Mouse (Mus musculus): Measurements from ENCODE around the gene Acbd6. TPM values are rescaled to one million over a fixed set of nuclear protein-coding genes. Genes with fewer than 3 reads are reported as not detected.

The Acbd6 gene
- polyA plus RNA-seq, 1 experiment from 2014 or later = 34.3 TPM

- no peak overlapping the region for H3K9ac ChIP-seq (replicated peaks)
- no peak overlapping the region for H3K27ac ChIP-seq (ENCODE audit: low read depth)
- no peaks in the 10 kb centered on the region for H3K9me3 ChIP-seq (ENCODE audit: low read length)
- H3K27me3 ChIP-seq (ENCODE audit: insufficient read depth, low read length) = no peaks in the 10 kb centered on the region
- DNase-seq (no peak), ATAC-seq (no peak)
- no peaks in the 10 kb centered on the region for H3K4me1 ChIP-seq (ENCODE audit: insufficient read depth)
- no peaks in the 10 kb centered on the region for H3K36me3 ChIP-seq (replicated peaks; ENCODE audit: insufficient read depth, low read length)
- TF ChIP-seq EP300 (IDR thresholded peaks at IDR 0.05; ENCODE audit: low read depth) (no peak), CTCF (IDR thresholded peaks at IDR 0.05; ENCODE audit: low read depth) (no peak)
- H3K4me2 ChIP-seq (ENCODE audit: low read depth, low read length) = 0 out of 2 replicates have a peak overlapping the region, but pooled peaks have one; percentile 1
- H3K4me3 ChIP-seq (ENCODE audit: low read depth, low read length) = no peak overlapping the region
- WGBS (ENCODE audit: insufficient replicate concordance) = 73% methylated on average over 21 of the region's 21 CpGs
These were observed 27.1 kb upstream of the Acbd6 start for GRCm38 (mm10) chr1:155530561-155531457.

- ATAC-seq = no peak
- TF ChIP-seq EP300 (IDR thresholded peaks at IDR 0.05; ENCODE audit: low read depth) = no peak
- TF ChIP-seq CTCF (IDR thresholded peaks at IDR 0.05; ENCODE audit: low read depth) = no peak
- H3K9me3 ChIP-seq (ENCODE audit: low read length) = no peaks in the 10 kb centered on the region
These were observed 25.5 kb upstream of the Acbd6 start for GRCm38 (mm10) chr1:155532396-155532795.

GRCm38 (mm10) chr1:155532833-155533688 lies 24.9 kb upstream of the Acbd6 start:
- H3K9ac ChIP-seq (replicated peaks) = no peak overlapping the region
- no peak overlapping the region for H3K4me2 ChIP-seq (ENCODE audit: low read depth, low read length)
- DNase-seq = no peak
- H3K4me3 ChIP-seq (ENCODE audit: low read depth, low read length) = no peak overlapping the region
- H3K4me1 ChIP-seq (ENCODE audit: insufficient read depth) = no peaks in the 10 kb centered on the region
- H3K27me3 ChIP-seq (ENCODE audit: insufficient read depth, low read length) = no peaks in the 10 kb centered on the region
- no peak overlapping the region for H3K27ac ChIP-seq (ENCODE audit: low read depth)
- H3K9me3 ChIP-seq (ENCODE audit: low read length) = no peaks in the 10 kb centered on the region
- no peak for TF ChIP-seq EP300 (IDR thresholded peaks at IDR 0.05; ENCODE audit: low read depth)
- TF ChIP-seq CTCF (IDR thresholded peaks at IDR 0.05; ENCODE audit: low read depth) = no peak
- no peaks in the 10 kb centered on the region for H3K36me3 ChIP-seq (replicated peaks; ENCODE audit: insufficient read depth, low read length)
- WGBS (ENCODE audit: insufficient replicate concordance) = 60% methylated on average over 9 of the region's 9 CpGs
- ATAC-seq = no peak

More at GRCm38 (mm10) chr1:155532396-155532795, 25.5 kb upstream of the Acbd6 start:
- Histone ChIP-seq H3K9ac (replicated peaks) (no peak overlapping the region), H3K4me2 (ENCODE audit: low read depth, low read length) (no peak overlapping the region), H3K27ac (ENCODE audit: low read depth) (no peak overlapping the region), H3K4me3 (ENCODE audit: low read depth, low read length) (no peak overlapping the region), H3K27me3 (ENCODE audit: insufficient read depth, low read length) (no peaks in the 10 kb centered on the region), H3K4me1 (ENCODE audit: insufficient read depth) (no peaks in the 10 kb centered on the region), H3K36me3 (replicated peaks; ENCODE audit: insufficient read depth, low read length) (no peaks in the 10 kb centered on the region)
- DNase-seq = no peak
- WGBS (ENCODE audit: insufficient replicate concordance) = 82% methylated on average over 5 of the region's 5 CpGs

- TF ChIP-seq CTCF (IDR thresholded peaks at IDR 0.05; ENCODE audit: low read depth) (no peak), EP300 (IDR thresholded peaks at IDR 0.05; ENCODE audit: low read depth) (no peak)
- Histone ChIP-seq H3K36me3 (replicated peaks; ENCODE audit: insufficient read depth, low read length) (no peaks in the 10 kb centered on the region), H3K4me1 (ENCODE audit: insufficient read depth) (no peaks in the 10 kb centered on the region), H3K27ac (ENCODE audit: low read depth) (no peak overlapping the region), H3K9ac (replicated peaks) (no peak overlapping the region), H3K4me3 (ENCODE audit: low read depth, low read length) (no peak overlapping the region), H3K4me2 (ENCODE audit: low read depth, low read length) (no peak overlapping the region), H3K27me3 (ENCODE audit: insufficient read depth, low read length) (no peaks in the 10 kb centered on the region), H3K9me3 (ENCODE audit: low read length) (no peaks in the 10 kb centered on the region)
- DNase-seq (no peak), ATAC-seq (no peak)
- 77% methylated on average over 3 of the region's 3 CpGs for WGBS (ENCODE audit: insufficient replicate concordance)
These were observed 24.3 kb upstream of the Acbd6 start for GRCm38 (mm10) chr1:155533689-155533965.

DNA sequence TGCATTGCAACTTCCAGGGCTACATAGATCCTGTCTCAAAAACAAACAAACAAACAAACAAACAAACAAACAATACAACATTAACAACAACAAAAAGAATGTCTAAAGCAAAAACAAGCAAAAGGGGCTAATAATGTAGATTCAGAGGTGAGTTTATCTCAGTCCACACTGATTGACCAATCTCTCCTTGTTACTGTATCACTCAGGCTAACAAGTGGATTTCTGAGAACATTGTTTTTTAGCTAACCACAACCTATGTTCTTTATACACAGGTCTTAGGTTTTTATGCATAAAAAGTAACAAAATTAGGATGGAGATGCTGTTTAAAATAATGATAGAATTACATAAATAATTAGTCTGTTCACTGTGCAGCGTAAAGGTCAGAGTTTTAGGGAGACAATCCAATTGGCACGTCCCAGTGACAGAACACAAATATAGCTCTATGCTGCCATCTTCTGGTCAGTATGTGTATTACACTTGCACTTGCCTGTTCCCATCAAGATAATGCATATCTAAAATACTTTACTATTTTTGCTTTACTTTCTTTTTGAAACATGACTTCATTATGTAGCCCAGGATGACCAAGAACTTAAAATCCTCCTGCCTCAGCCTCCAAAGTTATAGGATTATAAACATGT lies 20.8 kb upstream of the Acbd6 start:
- no peak for TF ChIP-seq EP300 (IDR thresholded peaks at IDR 0.05; ENCODE audit: low read depth)
- peak; percentile 91 for TF ChIP-seq CTCF (IDR thresholded peaks at IDR 0.05; ENCODE audit: low read depth)
- no peak for ATAC-seq
- Histone ChIP-seq H3K4me3 (ENCODE audit: low read depth, low read length) (no peak overlapping the region), H3K27me3 (ENCODE audit: insufficient read depth, low read length) (no peaks in the 10 kb centered on the region), H3K4me2 (ENCODE audit: low read depth, low read length) (no peak overlapping the region), H3K27ac (ENCODE audit: low read depth) (no peak overlapping the region), H3K9me3 (ENCODE audit: low read length) (no peaks in the 10 kb centered on the region), H3K36me3 (replicated peaks; ENCODE audit: insufficient read depth, low read length) (no peaks in the 10 kb centered on the region), H3K4me1 (ENCODE audit: insufficient read depth) (no peaks in the 10 kb centered on the region), H3K9ac (replicated peaks) (no peak overlapping the region)
- DNase-seq = peak; percentile 38
- WGBS (ENCODE audit: insufficient replicate concordance) = 5% methylated on average over 2 of the region's 2 CpGs

- H3K4me2 ChIP-seq (ENCODE audit: low read depth, low read length) = no peak overlapping the region
- 66% methylated on average over 7 of the region's 7 CpGs for WGBS (ENCODE audit: insufficient replicate concordance)
- no peaks in the 10 kb centered on the region for H3K27me3 ChIP-seq (ENCODE audit: insufficient read depth, low read length)
- no peak for ATAC-seq
- no peaks in the 10 kb centered on the region for H3K36me3 ChIP-seq (replicated peaks; ENCODE audit: insufficient read depth, low read length)
- no peak overlapping the region for H3K4me3 ChIP-seq (ENCODE audit: low read depth, low read length)
- H3K9ac ChIP-seq (replicated peaks) = no peak overlapping the region
- no peak for DNase-seq
- no peak overlapping the region for H3K27ac ChIP-seq (ENCODE audit: low read depth)
- no peaks in the 10 kb centered on the region for H3K9me3 ChIP-seq (ENCODE audit: low read length)
- H3K4me1 ChIP-seq (ENCODE audit: insufficient read depth) = no peaks in the 10 kb centered on the region
- no peak for TF ChIP-seq CTCF (IDR thresholded peaks at IDR 0.05; ENCODE audit: low read depth)
- TF ChIP-seq EP300 (IDR thresholded peaks at IDR 0.05; ENCODE audit: low read depth) = no peak
These were observed 19.9 kb upstream of the Acbd6 start for GRCm38 (mm10) chr1:155538006-155538405.

All from liver, postnatal 0 days (tissue).